Mouse (Mus musculus) embryonic facial prominence, embryonic 15.5 days (tissue): ENCODE results near the gene Mum1. TPM values are rescaled to one million over a fixed set of nuclear protein-coding genes. Genes with fewer than 3 reads are reported as not detected.
"Not testable (repeated sequence)": the region's sequence is repeated elsewhere in the genome, so short reads cannot be mapped to it uniquely, and the experiment has no call there.

Experiments used
- ATAC-seq: fragments of 200-750 bp; cut with Nextera tagmentation; 2 replicates; pipeline ENCODE4 v1.8.0; 2017; ENCODE audit warnings: low read depth, moderate TSS enrichment; ENCODE audit not compliant: insufficient number of reproducible peaks, low FRiP score, low TSS enrichment
- H3K27ac ChIP-seq: fragments of 300-500 bp; sonication (generic); replicated peaks from 2 replicates; pipeline ENCODE4 v1.5.1; 2015; ENCODE audit warnings: mild to moderate bottlenecking, inconsistent platforms
- H3K27me3 ChIP-seq: fragments of 300-500 bp; sonication (generic); 2 replicates; pipeline ENCODE4 v1.6.1; 2015; ENCODE audit warnings: inconsistent platforms
- H3K36me3 ChIP-seq: fragments of 300-500 bp; sonication (generic); 2 replicates; pipeline ENCODE4 v1.6.1; 2015; ENCODE audit warnings: mild to moderate bottlenecking, inconsistent platforms
- H3K4me1 ChIP-seq: fragments of 300-500 bp; sonication (generic); 2 replicates; pipeline ENCODE4 v1.6.1; 2015; ENCODE audit warnings: inconsistent platforms
- H3K4me2 ChIP-seq: fragments of 300-500 bp; sonication (generic); replicated peaks from 2 replicates; pipeline ENCODE4 v1.6.1; 2015; ENCODE audit warnings: mild to moderate bottlenecking, inconsistent platforms
- H3K4me3 ChIP-seq: fragments of 300-500 bp; sonication (generic); replicated peaks from 2 replicates; pipeline ENCODE4 v1.5.1; 2015; ENCODE audit warnings: mild to moderate bottlenecking, inconsistent platforms
- H3K9ac ChIP-seq: fragments of 300-500 bp; sonication (generic); 2 replicates; pipeline ENCODE4 v1.6.1; 2015; ENCODE audit warnings: inconsistent platforms
- H3K9me3 ChIP-seq: fragments of 300-500 bp; sonication (generic); replicated peaks from 2 replicates; pipeline ENCODE4 v1.6.1; 2016; ENCODE audit warnings: inconsistent platforms
- WGBS: fragments of 180-500 bp; shearing (Covaris S2); methylation state at CpG from one replicate; pipeline ENCODE4 v1.1.7; 2015; 5-methylcytosine and 5-hydroxymethylcytosine counted together
- polyA plus RNA-seq: library from polyadenylated mRNA; unstranded; fragments of >200 nt; fragmentation: Nextera tagmentation; extraction: Ambion mirVana; gene quantifications from 2 replicates; pipeline ENCODE4 v1.2.1, GENCODE M21; 2015

The Mum1 gene
- polyA plus RNA-seq, 1 experiment from 2014 or later: 75.2 TPM

- no peaks in the 10 kb centered on the region for H3K36me3 ChIP-seq
- 10% methylated on average over 24 of the region's 24 CpGs for WGBS
- H3K9me3 ChIP-seq: no peaks in the 10 kb centered on the region
- H3K4me1 ChIP-seq: peaks cover 7% of the 10 kb centered on the region
- H3K4me2 ChIP-seq: peak overlapping the region; percentile 27; the same call in 1 of the 2 replicates
- no peak for ATAC-seq
- no peak overlapping the region for H3K9ac ChIP-seq
- H3K4me3 ChIP-seq: peak overlapping the region; percentile 12; the same call in 1 of the 2 replicates
- H3K27me3 ChIP-seq: no peaks in the 10 kb centered on the region
- no peak overlapping the region for H3K27ac ChIP-seq
Measured at GRCm38 (mm10) chr10:80208841-80209371, 17.3 kb upstream of the Mum1 start.

- ATAC-seq, H3K27me3 ChIP-seq, H3K27ac ChIP-seq, H3K4me3 ChIP-seq, H3K9me3 ChIP-seq, H3K9ac ChIP-seq, H3K4me2 ChIP-seq, H3K36me3 ChIP-seq: not testable (repeated sequence)
- 73% methylated on average over 7 of the region's 7 CpGs for WGBS
- peaks cover 22% of the 10 kb centered on the region for H3K4me1 ChIP-seq
Measured at GRCm38 (mm10) chr10:80211547-80212103, 14.6 kb upstream of the Mum1 start.

- H3K36me3 ChIP-seq: no peaks in the 10 kb centered on the region
- no peak for ATAC-seq
Measured at GRCm38 (mm10) chr10:80215048-80215772, 11.0 kb upstream of the Mum1 start.

GRCm38 (mm10) chr10:80220676-80221075, 5.6 kb upstream of the Mum1 start:
- H3K4me1 ChIP-seq: peaks cover 9% of the 10 kb centered on the region
- no peaks in the 10 kb centered on the region for H3K36me3 ChIP-seq
- no peaks in the 10 kb centered on the region for H3K9me3 ChIP-seq
- no peak overlapping the region for H3K4me2 ChIP-seq
- H3K27ac ChIP-seq: no peak overlapping the region
- H3K9ac ChIP-seq: no peak overlapping the region
- no peaks in the 10 kb centered on the region for H3K27me3 ChIP-seq
- ATAC-seq: no peak
- no peak overlapping the region for H3K4me3 ChIP-seq
- WGBS: 46% methylated on average over 8 of the region's 9 CpGs

More at GRCm38 (mm10) chr10:80215048-80215772, 11.0 kb upstream of the Mum1 start:
- H3K9me3 ChIP-seq: no peaks in the 10 kb centered on the region
- H3K9ac ChIP-seq: no peak overlapping the region
- H3K4me3 ChIP-seq: no peak overlapping the region
- H3K4me1 ChIP-seq: peaks cover 16% of the 10 kb centered on the region
- H3K4me2 ChIP-seq: no peak overlapping the region
- 23% methylated on average over 16 of the region's 16 CpGs for WGBS
- H3K27ac ChIP-seq: peak overlapping the region; percentile 40
- no peaks in the 10 kb centered on the region for H3K27me3 ChIP-seq

- not testable (repeated sequence) for H3K4me2 ChIP-seq, ATAC-seq, H3K36me3 ChIP-seq, H3K9me3 ChIP-seq, H3K27ac ChIP-seq, H3K4me3 ChIP-seq, H3K27me3 ChIP-seq, H3K9ac ChIP-seq
- WGBS: 83% methylated on average over 2 of the region's 2 CpGs
- peaks cover 24% of the 10 kb centered on the region for H3K4me1 ChIP-seq
Measured at GRCm38 (mm10) chr10:80223137-80223536, 3.1 kb upstream of the Mum1 start.

- peaks cover 19% of the 10 kb centered on the region for H3K36me3 ChIP-seq
- no peaks in the 10 kb centered on the region for H3K9me3 ChIP-seq
- H3K27me3 ChIP-seq: no peaks in the 10 kb centered on the region
- peak overlapping the region; percentile 43 for H3K4me2 ChIP-seq
- H3K9ac ChIP-seq: 0 out of 2 replicates have a peak overlapping the region, but pooled peaks have one; percentile 9
- no peak for ATAC-seq
- peak overlapping the region; percentile 62 for H3K4me3 ChIP-seq
- H3K27ac ChIP-seq: peak overlapping the region; percentile 93
- H3K4me1 ChIP-seq: peaks cover 47% of the 10 kb centered on the region
- under 1% methylated on average over 14 of the region's 14 CpGs for WGBS
Measured at GRCm38 (mm10) chr10:80226071-80226415, 191 bp upstream of the Mum1 start.

GRCm38 (mm10) chr10:80227166-80227539, 919 bp downstream of the Mum1 start:
- peak overlapping the region; percentile 93 for H3K27ac ChIP-seq
- no peak for ATAC-seq
- H3K9ac ChIP-seq: peak overlapping the region; percentile 82
- H3K4me3 ChIP-seq: peak overlapping the region; percentile 62
- H3K36me3 ChIP-seq: peaks cover 29% of the 10 kb centered on the region
- no peaks in the 10 kb centered on the region for H3K27me3 ChIP-seq
- peak overlapping the region; percentile 85 for H3K4me2 ChIP-seq
- peaks cover 47% of the 10 kb centered on the region for H3K4me1 ChIP-seq
- WGBS: 1% methylated on average over 10 of the region's 10 CpGs
- no peaks in the 10 kb centered on the region for H3K9me3 ChIP-seq

- WGBS: 37% methylated on average over 15 of the region's 15 CpGs
- no peak for ATAC-seq
- Histone ChIP-seq H3K9ac (peak overlapping the region; percentile 82), H3K27me3 (no peaks in the 10 kb centered on the region), H3K9me3 (no peaks in the 10 kb centered on the region), H3K27ac (peak overlapping the region; percentile 93), H3K4me2 (peak overlapping the region; percentile 85), H3K4me1 (peaks cover 55% of the 10 kb centered on the region), H3K36me3 (peaks cover 39% of the 10 kb centered on the region), H3K4me3 (peak overlapping the region; percentile 62)
Measured at GRCm38 (mm10) chr10:80227877-80228775, 1.9 kb downstream of the Mum1 start.

- peaks cover 16% of the 10 kb centered on the region for H3K4me1 ChIP-seq
Measured at GRCm38 (mm10) chr10:80236145-80236825, 10.1 kb downstream of the Mum1 start.

GRCm38 (mm10) chr10:80237020-80237419, 10.8 kb downstream of the Mum1 start:
- Histone ChIP-seq H3K36me3 (peaks cover 100% of the 10 kb centered on the region), H3K9me3 (no peaks in the 10 kb centered on the region), H3K4me1 (peaks cover 16% of the 10 kb centered on the region), H3K27me3 (no peaks in the 10 kb centered on the region), H3K9ac (no peak overlapping the region), H3K4me3 (no peak overlapping the region), H3K4me2 (no peak overlapping the region), H3K27ac (no peak overlapping the region)
- WGBS: 87% methylated on average over 4 of the region's 4 CpGs
- ATAC-seq: no peak

More at GRCm38 (mm10) chr10:80236145-80236825, 10.1 kb downstream of the Mum1 start:
- Histone ChIP-seq H3K4me2 (no peak overlapping the region), H3K36me3 (peaks cover 100% of the 10 kb centered on the region), H3K4me3 (no peak overlapping the region), H3K27me3 (no peaks in the 10 kb centered on the region), H3K9me3 (no peaks in the 10 kb centered on the region), H3K9ac (no peak overlapping the region), H3K27ac (no peak overlapping the region)
- WGBS: 96% methylated on average over 13 of the region's 13 CpGs
- no peak for ATAC-seq
